Mouse (Mus musculus): ENCODE data around the gene St7l. TPM values are rescaled to one million over a fixed set of nuclear protein-coding genes. Genes with fewer than 3 reads are reported as not detected.

Gene St7l
- polyA plus RNA-seq, 1 experiment from 2014 or later = 40.1 TPM

- 9% methylated on average over 5 of the region's 5 CpGs for WGBS
- Histone ChIP-seq H3K27me3 (ENCODE audit: control insufficient read depth, insufficient read depth, low read length) (peaks cover 56% of the 10 kb centered on the region), H3K27ac (replicated peaks; ENCODE audit: low read depth, low read length) (no peak overlapping the region), H3K9me3 (ENCODE audit: control insufficient read depth, low read length) (no peaks in the 10 kb centered on the region), H3K4me3 (replicated peaks; ENCODE audit: low read depth, low read length) (no peak overlapping the region), H3K36me3 (ENCODE audit: control insufficient read depth, insufficient read depth, low read length) (no peaks in the 10 kb centered on the region), H3K4me1 (ENCODE audit: control insufficient read depth, insufficient read depth, low read length) (peaks cover 15% of the 10 kb centered on the region), H3K9ac (replicated peaks; ENCODE audit: low read length) (no peak overlapping the region), H3K4me2 (ENCODE audit: low read length) (no peak overlapping the region)
- DNase-seq (no peak), ATAC-seq (ENCODE audit: low FRiP score, low TSS enrichment) (no peak)
Observed at GRCm38 (mm10) chr3:104962866-104963265, 99.1 kb downstream of the St7l start.

- no peak overlapping the region for H3K4me3 ChIP-seq (replicated peaks; ENCODE audit: low read depth, low read length)
- H3K4me2 ChIP-seq (ENCODE audit: low read length) = no peak overlapping the region
- no peak overlapping the region for H3K27ac ChIP-seq (replicated peaks; ENCODE audit: low read depth, low read length)
- H3K9ac ChIP-seq (replicated peaks; ENCODE audit: low read length) = no peak overlapping the region
- no peaks in the 10 kb centered on the region for H3K36me3 ChIP-seq (ENCODE audit: control insufficient read depth, insufficient read depth, low read length)
- DNase-seq (peak; percentile 50), ATAC-seq (ENCODE audit: low FRiP score, low TSS enrichment) (no peak; the same call in 1 of the 2 replicates)
- H3K4me1 ChIP-seq (ENCODE audit: control insufficient read depth, insufficient read depth, low read length) = peaks cover 17% of the 10 kb centered on the region
- WGBS = 35% methylated on average over 12 of the region's 13 CpGs
- peaks cover 54% of the 10 kb centered on the region for H3K27me3 ChIP-seq (ENCODE audit: control insufficient read depth, insufficient read depth, low read length)
- H3K9me3 ChIP-seq (ENCODE audit: control insufficient read depth, low read length) = no peaks in the 10 kb centered on the region
Observed at GRCm38 (mm10) chr3:104963331-104964276, 99.8 kb downstream of the St7l start.

GRCm38 (mm10) chr3:104965070-104965855, 101.5 kb downstream of the St7l start:
- no peaks in the 10 kb centered on the region for H3K9me3 ChIP-seq (ENCODE audit: control insufficient read depth, low read length)
- ATAC-seq (ENCODE audit: low FRiP score, low TSS enrichment) = no peak

GRCm38 (mm10) chr3:104965991-104966554, 102.3 kb downstream of the St7l start:
- Histone ChIP-seq H3K4me1 (ENCODE audit: control insufficient read depth, insufficient read depth, low read length) (peaks cover 17% of the 10 kb centered on the region), H3K27ac (replicated peaks; ENCODE audit: low read depth, low read length) (no peak overlapping the region), H3K36me3 (ENCODE audit: control insufficient read depth, insufficient read depth, low read length) (no peaks in the 10 kb centered on the region), H3K4me2 (ENCODE audit: low read length) (no peak overlapping the region), H3K9me3 (ENCODE audit: control insufficient read depth, low read length) (no peaks in the 10 kb centered on the region), H3K27me3 (ENCODE audit: control insufficient read depth, insufficient read depth, low read length) (peaks cover 32% of the 10 kb centered on the region), H3K9ac (replicated peaks; ENCODE audit: low read length) (no peak overlapping the region), H3K4me3 (replicated peaks; ENCODE audit: low read depth, low read length) (no peak overlapping the region)
- DNase-seq (no peak), ATAC-seq (ENCODE audit: low FRiP score, low TSS enrichment) (no peak)
- WGBS = 80% methylated on average over 7 of the region's 7 CpGs

More at GRCm38 (mm10) chr3:104965070-104965855, 101.5 kb downstream of the St7l start:
- Histone ChIP-seq H3K4me3 (replicated peaks; ENCODE audit: low read depth, low read length) (no peak overlapping the region), H3K27ac (replicated peaks; ENCODE audit: low read depth, low read length) (no peak overlapping the region), H3K4me2 (ENCODE audit: low read length) (no peak overlapping the region), H3K4me1 (ENCODE audit: control insufficient read depth, insufficient read depth, low read length) (peaks cover 17% of the 10 kb centered on the region), H3K27me3 (ENCODE audit: control insufficient read depth, insufficient read depth, low read length) (peaks cover 41% of the 10 kb centered on the region), H3K9ac (replicated peaks; ENCODE audit: low read length) (no peak overlapping the region), H3K36me3 (ENCODE audit: control insufficient read depth, insufficient read depth, low read length) (no peaks in the 10 kb centered on the region)
- DNase-seq = no peak
- 79% methylated on average over 8 of the region's 8 CpGs for WGBS

GRCm38 (mm10) chr3:104967548-104968300, 103.9 kb downstream of the St7l start:
- Histone ChIP-seq H3K27me3 (ENCODE audit: control insufficient read depth, insufficient read depth, low read length) (peaks cover 17% of the 10 kb centered on the region), H3K9me3 (ENCODE audit: control insufficient read depth, low read length) (no peaks in the 10 kb centered on the region), H3K4me1 (ENCODE audit: control insufficient read depth, insufficient read depth, low read length) (peaks cover 11% of the 10 kb centered on the region), H3K36me3 (ENCODE audit: control insufficient read depth, insufficient read depth, low read length) (no peaks in the 10 kb centered on the region), H3K4me2 (ENCODE audit: low read length) (peak overlapping the region; percentile 63), H3K4me3 (replicated peaks; ENCODE audit: low read depth, low read length) (peak overlapping the region; percentile 37), H3K9ac (replicated peaks; ENCODE audit: low read length) (peak overlapping the region; percentile 55), H3K27ac (replicated peaks; ENCODE audit: low read depth, low read length) (no peak overlapping the region)
- ATAC-seq (ENCODE audit: low FRiP score, low TSS enrichment) (peak; percentile 56), DNase-seq (peak; percentile 82)
- 1% methylated on average over 49 of the region's 49 CpGs for WGBS

Other genes starting within 250 kb of the St7l start
- 7.4 and 8.9 TPM in 2 replicates for gene Slc16a1, start 225.3 kb upstream of the St7l start, polyA plus RNA-seq (2014; fragmentation: Nextera tagmentation; extraction: Ambion mirVana)
- 0.50 and 0.68 TPM in 2 replicates for gene Ppm1j, start 82.9 kb upstream of the St7l start, polyA plus RNA-seq (2014; fragmentation: Nextera tagmentation; extraction: Ambion mirVana)
- gene Fam19a3, start 82.2 kb upstream of the St7l start, polyA plus RNA-seq (2014; fragmentation: Nextera tagmentation; extraction: Ambion mirVana) = 0.05 TPM in 1 of 2 replicates, not detected in the other
- 30.9 and 40.2 TPM in 2 replicates for gene Rhoc, start 75.6 kb upstream of the St7l start, polyA plus RNA-seq (2014; fragmentation: Nextera tagmentation; extraction: Ambion mirVana)
- 3.6 and 6.6 TPM in 2 replicates for gene Mov10, start 45.4 kb upstream of the St7l start, polyA plus RNA-seq (2014; fragmentation: Nextera tagmentation; extraction: Ambion mirVana)
- 144 and 213 TPM in 2 replicates for gene Capza1, start 500 bp downstream of the St7l start, polyA plus RNA-seq (2014; fragmentation: Nextera tagmentation; extraction: Ambion mirVana)
- 0.65 and 0.93 TPM in 2 replicates for gene Wnt2b, start 97.9 kb downstream of the St7l start, polyA plus RNA-seq (2014; fragmentation: Nextera tagmentation; extraction: Ambion mirVana)
- 36.5 and 59.7 TPM in 2 replicates for gene Cttnbp2nl, start 189.1 kb downstream of the St7l start, polyA plus RNA-seq (2014; fragmentation: Nextera tagmentation; extraction: Ambion mirVana)
- not detected in 2 replicates for gene 4930564D02Rik, start 202.8 kb downstream of the St7l start, polyA plus RNA-seq (2014; fragmentation: Nextera tagmentation; extraction: Ambion mirVana)

Data from midbrain, embryonic 14.5 days (tissue).